Mouse (Mus musculus) heart, embryonic 10.5 days (tissue): ENCODE data around the gene Ncapd2. TPM values are rescaled to one million over a fixed set of nuclear protein-coding genes. Genes with fewer than 3 reads are reported as not detected.
A peak's percentile ranks its signal among the peaks of the same experiment; 100 is the strongest.
"Not testable (repeated sequence)": the region's sequence is repeated elsewhere in the genome, so short reads cannot be mapped to it uniquely, and the experiment has no call there.

Experiments used
- DNase-seq: peaks from one replicate; pipeline ENCODE4 v3.0.0-alpha.2; 2017; ENCODE audit warnings: low spot score
- H3K27ac ChIP-seq: fragments of 300-500 bp; sonication (generic); 2 replicates; pipeline ENCODE4 v1.5.1; 2016; ENCODE audit warnings: mild to moderate bottlenecking
- H3K27me3 ChIP-seq: fragments of 300-500 bp; sonication (generic); 2 replicates; pipeline ENCODE4 v1.6.1; 2016; ENCODE audit warnings: mild to moderate bottlenecking; ENCODE audit not compliant: poor library complexity, insufficient read depth, severe bottlenecking
- H3K36me3 ChIP-seq: fragments of 300-500 bp; sonication (generic); 2 replicates; pipeline ENCODE4 v1.6.1; 2016; ENCODE audit warnings: mild to moderate bottlenecking, moderate library complexity
- H3K4me1 ChIP-seq: fragments of 300-500 bp; sonication (generic); 2 replicates; pipeline ENCODE4 v1.6.1; 2016; ENCODE audit warnings: mild to moderate bottlenecking
- H3K4me3 ChIP-seq: fragments of 300-500 bp; sonication (generic); 2 replicates; pipeline ENCODE4 v1.5.1; 2016; ENCODE audit warnings: mild to moderate bottlenecking, moderate library complexity
- H3K9me3 ChIP-seq: fragments of 300-500 bp; sonication (generic); 2 replicates; pipeline ENCODE4 v1.6.1; 2016; ENCODE audit warnings: mild to moderate bottlenecking, moderate library complexity
- WGBS: fragments of 180-500 bp; shearing (Covaris S2); methylation state at CpG from one replicate; pipeline ENCODE4 v1.1.7; 2016; 5-methylcytosine and 5-hydroxymethylcytosine counted together
- polyA plus RNA-seq: library from polyadenylated mRNA; unstranded; fragments of >200 nt; fragmentation: Nextera tagmentation; extraction: Ambion mirVana; gene quantifications from 2 replicates; pipeline ENCODE4 v1.2.1, GENCODE M21; 2016

Ncapd2 gene
- polyA plus RNA-seq, 1 experiment from 2014 or later, result 140 TPM

- Histone ChIP-seq H3K36me3 (peaks cover 100% of the 10 kb centered on the region), H3K9me3 (no peaks in the 10 kb centered on the region), H3K27me3 (no peaks in the 10 kb centered on the region), H3K4me3 (no peak overlapping the region), H3K4me1 (peaks cover 6% of the 10 kb centered on the region), H3K27ac (no peak overlapping the region)
- DNase-seq, result peak; percentile 53
- 78% methylated on average over 2 of the region's 2 CpGs for WGBS
Measured at GRCm38 (mm10) chr6:125172474-125172873, 19.0 kb downstream of the Ncapd2 start.

GRCm38 (mm10) chr6:125170194-125170593 lies 21.3 kb downstream of the Ncapd2 start:
- WGBS, result 81% methylated on average over 6 of the region's 6 CpGs
- 0 out of 2 replicates have a peak overlapping the region, but pooled peaks have one; percentile 16 for H3K27ac ChIP-seq
- no peak for DNase-seq

DNA sequence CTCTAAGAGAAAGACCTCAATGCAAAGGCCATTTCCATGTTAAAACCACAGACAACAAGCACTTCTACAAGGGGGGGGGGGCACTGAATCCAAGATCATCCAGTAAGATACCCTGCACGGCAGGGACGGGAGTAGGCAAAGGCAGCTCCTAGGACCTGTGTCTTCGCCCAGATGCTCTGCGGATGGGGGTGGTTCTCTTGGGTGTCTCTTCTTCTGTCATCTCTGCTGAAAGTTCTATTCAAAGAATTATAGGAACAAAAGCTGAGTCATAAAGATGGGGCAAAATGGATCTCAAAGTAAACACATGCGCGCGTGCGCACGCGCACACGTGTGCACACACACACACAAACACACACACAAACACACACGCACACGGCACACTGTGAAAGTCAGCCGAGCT lies 23.4 kb downstream of the Ncapd2 start:
- no peak for DNase-seq
- Histone ChIP-seq H3K4me3 (no peak overlapping the region), H3K27me3 (no peaks in the 10 kb centered on the region), H3K36me3 (peaks cover 77% of the 10 kb centered on the region), H3K4me1 (peaks cover 26% of the 10 kb centered on the region), H3K27ac (peak overlapping the region; percentile 100; the same call in 1 of the 2 replicates), H3K9me3 (no peaks in the 10 kb centered on the region)
- 91% methylated on average over 14 of the region's 14 CpGs for WGBS

More at GRCm38 (mm10) chr6:125170194-125170593, 21.3 kb downstream of the Ncapd2 start:
- Histone ChIP-seq H3K27me3 (no peaks in the 10 kb centered on the region), H3K36me3 (peaks cover 80% of the 10 kb centered on the region), H3K4me1 (peaks cover 18% of the 10 kb centered on the region), H3K9me3 (no peaks in the 10 kb centered on the region), H3K4me3 (no peak overlapping the region)

DNA sequence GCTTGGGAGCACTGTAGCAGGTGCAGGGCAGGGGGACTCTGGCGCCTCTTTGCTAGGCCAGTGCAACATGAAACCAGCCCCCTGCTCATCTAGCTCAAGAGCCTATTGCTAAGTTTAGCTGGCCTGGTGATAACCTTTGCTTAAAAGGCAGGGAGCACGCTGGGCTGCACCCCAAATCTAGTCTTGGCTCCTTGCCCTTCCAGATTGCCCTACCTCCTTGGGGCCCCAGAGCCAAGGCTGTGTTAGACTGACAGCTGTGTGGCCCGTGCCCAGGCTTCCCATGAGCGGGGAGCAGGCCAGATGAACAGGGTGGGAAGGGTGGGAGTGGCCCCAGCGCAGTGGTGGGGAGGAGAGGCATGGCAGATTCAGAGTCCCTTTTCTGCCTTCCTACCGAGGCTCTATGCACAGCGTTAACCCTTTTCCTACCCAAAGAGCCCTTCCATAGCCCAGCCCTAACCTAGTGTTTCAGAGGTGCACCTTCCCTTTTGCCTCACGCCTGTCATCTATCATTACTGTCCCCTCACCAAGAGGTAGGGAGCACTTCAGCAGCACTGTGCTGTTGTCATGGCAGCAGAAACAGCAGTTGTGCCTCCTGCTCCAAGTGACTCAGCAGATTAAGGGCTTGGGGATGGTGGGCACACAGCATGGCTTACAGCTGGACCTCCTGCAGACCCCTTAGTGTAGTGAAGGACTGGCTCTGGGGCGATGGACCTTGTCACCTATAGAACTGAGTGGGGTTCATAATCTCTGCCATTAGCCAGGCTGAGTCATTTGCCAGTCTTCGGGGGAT lies 24.4 kb downstream of the Ncapd2 start:
- Histone ChIP-seq H3K27ac (peak overlapping the region; percentile 100), H3K36me3 (peaks cover 74% of the 10 kb centered on the region), H3K9me3 (no peaks in the 10 kb centered on the region), H3K4me1 (peaks cover 26% of the 10 kb centered on the region), H3K4me3 (peak overlapping the region; percentile 95), H3K27me3 (no peaks in the 10 kb centered on the region)
- 15% methylated on average over 10 of the region's 10 CpGs for WGBS
- DNase-seq, result peak; percentile 91

GRCm38 (mm10) chr6:125166051-125166751 lies 25.3 kb downstream of the Ncapd2 start, which contains the start of gene Gapdh:
Gene Gapdh (minus strand): TSS chr6:125166467.
- H3K36me3 ChIP-seq, result peaks cover 73% of the 10 kb centered on the region
- peak within 1 kb of the TSS; percentile 100 for H3K27ac ChIP-seq
- peak within 1 kb of the TSS; percentile 95 for H3K4me3 ChIP-seq
- DNase-seq, result peak; percentile 97
- no peaks in the 10 kb centered on the region for H3K9me3 ChIP-seq
- H3K27me3 ChIP-seq, result no peaks in the 10 kb centered on the region
- H3K4me1 ChIP-seq, result peaks cover 30% of the 10 kb centered on the region
- under 1% methylated on average over 18 of the region's 18 CpGs for WGBS

GRCm38 (mm10) chr6:125165328-125165891 lies 26.1 kb downstream of the Ncapd2 start:
- Histone ChIP-seq H3K4me3 (peak overlapping the region; percentile 95), H3K4me1 (peaks cover 38% of the 10 kb centered on the region), H3K36me3 (peaks cover 72% of the 10 kb centered on the region), H3K27ac (peak overlapping the region; percentile 100), H3K27me3 (no peaks in the 10 kb centered on the region), H3K9me3 (no peaks in the 10 kb centered on the region)
- under 1% methylated on average over 36 of the region's 36 CpGs for WGBS
- peak; percentile 98 for DNase-seq

DNA sequence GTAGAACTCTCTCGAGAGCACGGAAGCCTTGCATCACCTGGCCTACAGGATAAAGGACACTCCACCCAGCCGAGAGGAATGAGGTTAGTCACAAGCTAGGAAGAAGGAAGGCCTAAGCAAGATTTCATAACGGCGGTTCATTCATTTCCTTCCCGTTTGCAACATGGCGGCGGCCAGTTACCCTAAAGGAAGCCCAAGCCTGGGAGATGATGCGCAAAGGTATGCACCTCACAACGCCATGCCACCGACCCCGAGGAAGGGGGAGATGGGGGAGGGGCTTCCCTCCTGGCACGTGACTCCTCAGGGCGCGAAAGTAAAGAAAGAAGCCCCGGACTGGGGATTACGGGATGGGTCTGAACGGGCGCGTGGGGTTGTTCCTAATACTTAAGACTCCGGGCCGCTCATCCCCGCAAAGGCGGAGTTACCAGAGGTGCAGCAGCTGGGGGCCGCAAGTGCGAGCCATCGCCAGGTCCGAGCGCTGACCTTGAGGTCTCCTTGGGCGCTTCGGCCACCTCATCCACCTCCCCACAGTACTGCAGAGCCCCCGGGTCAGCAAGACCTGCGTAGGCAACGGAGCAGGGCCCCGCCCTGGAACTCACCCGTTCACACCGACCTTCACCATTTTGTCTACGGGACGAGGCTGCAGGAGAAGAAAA lies 26.7 kb downstream of the Ncapd2 start:
- H3K9me3 ChIP-seq, result no peaks in the 10 kb centered on the region
- H3K36me3 ChIP-seq, result peaks cover 72% of the 10 kb centered on the region
- H3K4me3 ChIP-seq, result peak overlapping the region; percentile 95
- H3K4me1 ChIP-seq, result peaks cover 42% of the 10 kb centered on the region
- peak; percentile 93 for DNase-seq
- H3K27me3 ChIP-seq, result no peaks in the 10 kb centered on the region
- WGBS, result under 1% methylated on average over 39 of the region's 39 CpGs
- H3K27ac ChIP-seq, result peak overlapping the region; percentile 100

DNA sequence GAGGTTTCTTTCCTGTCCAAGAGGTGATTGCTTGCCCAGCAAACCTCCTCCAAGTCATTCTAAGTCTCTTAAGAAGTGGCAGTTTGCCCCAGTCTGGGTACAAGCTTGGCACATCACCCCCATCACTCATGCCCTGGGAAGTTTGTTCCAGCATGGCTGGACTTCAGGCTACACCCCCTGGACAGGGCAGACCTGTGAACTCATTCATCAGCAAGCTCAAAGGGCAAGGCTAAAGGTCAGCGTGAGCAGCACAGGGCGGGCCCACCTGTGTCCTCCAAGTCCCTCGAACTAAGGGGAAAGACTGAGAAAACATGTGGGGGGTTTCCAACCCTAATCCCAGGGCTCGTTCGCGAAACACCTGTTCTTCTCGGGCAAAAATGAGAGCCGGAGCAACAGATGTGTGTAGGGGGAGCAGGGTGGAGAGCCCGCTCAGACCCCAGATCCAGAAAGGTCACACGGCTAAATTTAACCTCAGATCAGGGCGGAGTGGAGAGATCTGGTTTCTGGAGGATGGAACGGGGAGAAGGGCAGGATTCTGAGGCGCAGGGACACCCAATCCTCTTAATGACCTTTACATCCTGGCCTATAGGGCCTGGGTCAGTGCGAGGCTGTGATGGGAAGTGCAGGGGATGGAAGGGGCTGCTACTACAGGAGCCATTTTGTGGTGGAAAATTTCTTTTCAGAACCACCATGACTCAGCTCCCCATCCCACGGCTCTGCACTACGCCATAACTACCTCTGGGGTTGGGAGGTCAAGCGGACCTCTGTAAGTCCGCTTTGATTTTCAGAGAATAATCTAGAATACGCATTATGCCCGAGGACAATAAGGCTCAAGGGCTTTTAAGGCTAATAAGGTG lies 27.5 kb downstream of the Ncapd2 start:
- Histone ChIP-seq H3K9me3 (no peaks in the 10 kb centered on the region), H3K4me1 (peaks cover 42% of the 10 kb centered on the region), H3K36me3 (peaks cover 72% of the 10 kb centered on the region), H3K27ac (peak overlapping the region; percentile 100), H3K27me3 (no peaks in the 10 kb centered on the region), H3K4me3 (peak overlapping the region; percentile 95)
- DNase-seq, result no peak
- WGBS, result 7% methylated on average over 20 of the region's 20 CpGs

DNA sequence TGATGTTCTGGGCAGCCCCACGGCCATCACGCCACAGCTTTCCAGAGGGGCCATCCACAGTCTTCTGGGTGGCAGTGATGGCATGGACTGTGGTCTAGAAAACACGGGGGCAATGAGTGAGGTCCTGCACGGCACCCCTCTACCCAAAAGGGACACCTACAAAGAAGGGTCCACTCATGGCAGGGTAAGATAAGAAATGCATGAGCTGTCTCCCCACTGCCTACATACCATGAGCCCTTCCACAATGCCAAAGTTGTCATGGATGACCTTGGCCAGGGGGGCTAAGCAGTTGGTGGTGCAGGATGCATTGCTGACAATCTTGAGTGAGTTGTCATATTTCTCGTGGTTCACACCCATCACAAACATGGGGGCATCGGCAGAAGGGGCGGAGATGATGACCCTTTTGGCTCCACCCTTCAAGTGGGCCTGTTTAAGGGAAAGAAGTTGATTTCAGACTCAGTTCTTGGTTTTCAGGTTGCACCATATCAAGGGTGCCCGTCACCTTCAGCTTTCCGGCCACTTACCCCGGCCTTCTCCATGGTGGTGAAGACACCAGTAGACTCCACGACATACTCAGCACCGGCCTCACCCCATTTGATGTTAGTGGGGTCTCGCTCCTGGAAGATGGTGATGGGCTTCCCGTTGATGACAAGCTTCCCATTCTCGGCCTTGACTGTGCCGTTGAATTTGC lies 28.7 kb downstream of the Ncapd2 start:
- Histone ChIP-seq H3K4me3 (peak overlapping the region; percentile 95), H3K4me1 (peaks cover 39% of the 10 kb centered on the region), H3K36me3 (peaks cover 70% of the 10 kb centered on the region)
- not testable (repeated sequence) for H3K27ac ChIP-seq, H3K27me3 ChIP-seq, DNase-seq, H3K9me3 ChIP-seq
- WGBS, result 73% methylated on average over 13 of the region's 16 CpGs

DNA sequence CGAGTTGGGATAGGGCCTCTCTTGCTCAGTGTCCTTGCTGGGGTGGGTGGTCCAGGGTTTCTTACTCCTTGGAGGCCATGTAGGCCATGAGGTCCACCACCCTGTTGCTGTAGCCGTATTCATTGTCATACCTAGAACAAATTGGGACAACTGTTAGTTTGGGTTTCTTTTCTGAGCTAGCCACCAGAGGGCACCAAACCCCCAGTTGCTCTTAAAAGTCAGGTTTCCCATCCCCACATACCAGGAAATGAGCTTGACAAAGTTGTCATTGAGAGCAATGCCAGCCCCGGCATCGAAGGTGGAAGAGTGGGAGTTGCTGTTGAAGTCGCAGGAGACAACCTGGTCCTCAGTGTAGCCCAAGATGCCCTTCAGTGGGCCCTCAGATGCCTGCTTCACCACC lies 29.5 kb downstream of the Ncapd2 start:
- DNase-seq, H3K9me3 ChIP-seq, H3K27me3 ChIP-seq, H3K27ac ChIP-seq: not testable (repeated sequence)
- Histone ChIP-seq H3K4me1 (peaks cover 34% of the 10 kb centered on the region), H3K4me3 (peak overlapping the region; percentile 95; the same call in 1 of the 2 replicates), H3K36me3 (peaks cover 70% of the 10 kb centered on the region)
- 8% methylated on average over 4 of the region's 5 CpGs for WGBS

DNA sequence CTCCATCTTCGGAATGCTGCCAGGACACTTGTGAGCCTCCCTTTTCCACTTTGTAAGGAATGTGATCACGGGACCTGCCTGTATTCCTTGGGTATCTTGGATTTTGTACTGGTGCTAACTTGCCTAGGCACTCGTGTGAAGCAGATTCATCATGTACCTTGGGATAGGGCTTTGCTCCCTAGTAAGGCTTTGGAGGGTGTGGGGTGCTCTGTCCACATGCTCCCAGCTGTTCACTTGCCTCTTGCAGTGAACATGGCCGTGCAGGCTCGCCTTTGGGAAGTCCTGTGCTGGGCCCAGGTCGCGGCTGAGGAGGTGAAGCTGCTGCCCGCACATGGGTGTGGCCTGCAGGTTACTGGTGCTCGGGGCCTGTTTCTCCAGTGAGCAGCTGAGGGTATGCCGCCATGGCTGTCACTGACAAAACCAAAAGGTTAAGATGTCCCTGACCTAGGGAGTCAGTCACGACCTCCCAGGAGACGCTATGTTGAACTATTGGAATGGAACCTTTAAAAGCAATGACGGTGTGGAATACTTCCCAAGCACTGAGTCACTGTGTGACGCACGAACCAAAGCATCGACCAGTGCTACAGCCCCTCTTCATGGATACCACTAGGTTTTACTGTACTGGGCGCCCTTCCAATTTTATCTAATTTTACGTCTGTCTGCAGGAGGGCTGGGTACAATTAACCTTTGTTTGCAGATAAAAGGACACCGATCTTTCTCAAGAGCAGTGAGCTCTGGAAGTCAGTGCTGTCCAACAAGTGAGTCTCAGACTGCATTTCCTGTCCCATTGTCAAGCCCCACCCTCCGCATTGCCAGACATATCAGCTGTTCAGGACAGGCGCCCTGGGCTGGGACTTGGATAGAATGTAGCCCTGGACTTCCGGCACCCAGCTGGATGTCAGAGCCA lies 30.4 kb downstream of the Ncapd2 start:
- peaks cover 73% of the 10 kb centered on the region for H3K36me3 ChIP-seq
- no peaks in the 10 kb centered on the region for H3K27me3 ChIP-seq
- no peaks in the 10 kb centered on the region for H3K9me3 ChIP-seq
- H3K4me1 ChIP-seq, result peaks cover 34% of the 10 kb centered on the region
- peak; percentile 90 for DNase-seq
- peak overlapping the region; percentile 62 for H3K27ac ChIP-seq
- 11% methylated on average over 22 of the region's 22 CpGs for WGBS
- peak overlapping the region; percentile 25 for H3K4me3 ChIP-seq
